Mouse (Mus musculus) liver, adult 2 months (tissue): ENCODE data around the gene Atrnl1. TPM values are rescaled to one million over a fixed set of nuclear protein-coding genes. Genes with fewer than 3 reads are reported as not detected.
A peak's percentile ranks its signal among the peaks of the same experiment; 100 is the strongest.

ENCODE experiments used
- DNase-seq: peaks from one replicate; pipeline ENCODE4 v3.0.0-alpha.2; 2011; ENCODE audit warnings: low read depth, low spot score; ENCODE audit errors: extremely low read depth
- H3K27ac ChIP-seq: fragments of 200-500 bp; replicated peaks from 2 replicates; pipeline ENCODE4 v1.5.1; 2012; ENCODE audit warnings: low read depth, mild to moderate bottlenecking, control low read depth, inconsistent platforms, low read length; ENCODE audit not compliant: insufficient read depth
- H3K27me3 ChIP-seq: fragments of 200-500 bp; 2 replicates; pipeline ENCODE4 v1.6.1; 2012; ENCODE audit warnings: mild to moderate bottlenecking, moderate library complexity, low read length, inconsistent platforms; ENCODE audit not compliant: control insufficient read depth, insufficient read depth
- H3K36me3 ChIP-seq: fragments of 200-500 bp; 2 replicates; pipeline ENCODE4 v1.6.1; 2012; ENCODE audit warnings: low read length, inconsistent platforms; ENCODE audit not compliant: control insufficient read depth, insufficient read depth
- H3K4me1 ChIP-seq: fragments of 200-500 bp; 2 replicates; pipeline ENCODE4 v1.6.1; 2011; ENCODE audit warnings: low read length; ENCODE audit not compliant: control insufficient read depth, insufficient read depth
- H3K4me3 ChIP-seq: fragments of 200-500 bp; 2 replicates; pipeline ENCODE4 v1.5.1; 2011; ENCODE audit warnings: low read depth, mild to moderate bottlenecking, control low read depth, low read length, moderate library complexity; ENCODE audit not compliant: insufficient read depth
- H3K79me2 ChIP-seq: fragments of 200-500 bp; 2 replicates; pipeline ENCODE4 v1.6.1; 2012; ENCODE audit warnings: inconsistent platforms, mild to moderate bottlenecking, low read length, moderate library complexity; ENCODE audit not compliant: control insufficient read depth, insufficient read depth
- H3K9ac ChIP-seq: fragments of 200-500 bp; 2 replicates; pipeline ENCODE4 v1.6.1; 2012; ENCODE audit warnings: low read depth, mild to moderate bottlenecking, control low read depth, inconsistent platforms, low read length
- CTCF ChIP-seq: fragments of 200-500 bp; IDR thresholded peaks from 2 replicates; pipeline ENCODE4 v1.5.1; 2011; ENCODE audit warnings: low read depth, low read length, control low read depth
- POLR2A ChIP-seq: fragments of 200-500 bp; IDR thresholded peaks from 2 replicates; pipeline ENCODE4 v1.6.1; 2011; ENCODE audit warnings: low read length, control low read depth; ENCODE audit not compliant: insufficient read depth; ENCODE audit errors: extremely low read depth
- WGBS: fragments of 180-500 bp; shearing (Covaris S2); methylation state at CpG from one replicate; pipeline ENCODE4 v1.1.7; 2018; 5-methylcytosine and 5-hydroxymethylcytosine counted together
- polyA plus RNA-seq: library from polyadenylated mRNA; depleted of rRNA; stranded (reverse); fragments of >200 nt; gene quantifications from 2 replicates; pipeline ENCODE4 v1.2.3, GENCODE M21; 2012
- total RNA-seq: library from RNA; depleted of rRNA; stranded (reverse); fragments of >200 nt; gene quantifications from 2 replicates; pipeline ENCODE4 v1.2.3, GENCODE M21; 2014

Atrnl1 gene
- total and polyA plus RNA-seq, 2 experiments = 5.2 to 25.4 TPM

- Histone ChIP-seq H3K36me3 (no peaks in the 10 kb centered on the region), H3K4me3 (no peak overlapping the region), H3K27ac (no peak overlapping the region), H3K4me1 (no peaks in the 10 kb centered on the region), H3K9ac (no peak overlapping the region), H3K79me2 (no peaks in the 10 kb centered on the region), H3K27me3 (no peaks in the 10 kb centered on the region)
- TF ChIP-seq POLR2A (no peak), CTCF (no peak)
- no peak for DNase-seq
- 87% methylated on average over 2 of the region's 2 CpGs for WGBS
Measured at GRCm38 (mm10) chr19:57600930-57601328, 9.9 kb upstream of the Atrnl1 start.

GRCm38 (mm10) chr19:57603593-57603992 lies 7.2 kb upstream of the Atrnl1 start:
- Histone ChIP-seq H3K4me3 (no peak overlapping the region), H3K27ac (no peak overlapping the region), H3K36me3 (no peaks in the 10 kb centered on the region), H3K9ac (no peak overlapping the region), H3K79me2 (no peaks in the 10 kb centered on the region), H3K4me1 (no peaks in the 10 kb centered on the region), H3K27me3 (no peaks in the 10 kb centered on the region)
- 94% methylated on average over 3 of the region's 3 CpGs for WGBS
- no peak for TF ChIP-seq CTCF
- no peak for TF ChIP-seq POLR2A
- no peak for DNase-seq

- no peak overlapping the region for H3K27ac ChIP-seq
- no peaks in the 10 kb centered on the region for H3K27me3 ChIP-seq
- WGBS = 94% methylated on average over 3 of the region's 3 CpGs
- H3K4me1 ChIP-seq = no peaks in the 10 kb centered on the region; the same call in 1 of the 2 replicates
- H3K36me3 ChIP-seq = no peaks in the 10 kb centered on the region
- peaks cover under 1% of the 10 kb centered on the region; the same call in 1 of the 2 replicates for H3K79me2 ChIP-seq
- H3K9ac ChIP-seq = no peak overlapping the region
- H3K4me3 ChIP-seq = no peak overlapping the region
- TF ChIP-seq POLR2A = no peak
- TF ChIP-seq CTCF = no peak
- no peak for DNase-seq
Measured at GRCm38 (mm10) chr19:57605941-57606340, 4.9 kb upstream of the Atrnl1 start.

GRCm38 (mm10) chr19:57606351-57606750 lies 4.5 kb upstream of the Atrnl1 start:
- no peaks in the 10 kb centered on the region for H3K36me3 ChIP-seq
- peaks cover 4% of the 10 kb centered on the region for H3K79me2 ChIP-seq
- no peak for DNase-seq
- no peak for TF ChIP-seq CTCF
- no peak for TF ChIP-seq POLR2A
- H3K4me1 ChIP-seq = no peaks in the 10 kb centered on the region; the same call in 1 of the 2 replicates
- no peaks in the 10 kb centered on the region for H3K27me3 ChIP-seq
- H3K4me3 ChIP-seq = no peak overlapping the region
- WGBS = 95% methylated on average over 10 of the region's 10 CpGs
- no peak overlapping the region for H3K27ac ChIP-seq
- no peak overlapping the region for H3K9ac ChIP-seq

- WGBS = 31% methylated on average over 12 of the region's 12 CpGs
- Histone ChIP-seq H3K9ac (peak overlapping the region; percentile 17; the same call in 1 of the 2 replicates), H3K4me3 (peak overlapping the region; percentile 89; the same call in 1 of the 2 replicates), H3K4me1 (peaks cover 3% of the 10 kb centered on the region), H3K79me2 (peaks cover 12% of the 10 kb centered on the region), H3K27ac (no peak overlapping the region), H3K27me3 (no peaks in the 10 kb centered on the region), H3K36me3 (no peaks in the 10 kb centered on the region)
- DNase-seq = peak; percentile 61
- TF ChIP-seq POLR2A (no peak), CTCF (no peak)
Measured at GRCm38 (mm10) chr19:57609361-57610057, 1.3 kb upstream of the Atrnl1 start.

- peak overlapping the region; percentile 97 for H3K9ac ChIP-seq
- peak overlapping the region; percentile 90 for H3K27ac ChIP-seq
- peaks cover 12% of the 10 kb centered on the region for H3K79me2 ChIP-seq
- H3K4me3 ChIP-seq = peak overlapping the region; percentile 89
- H3K4me1 ChIP-seq = peaks cover 3% of the 10 kb centered on the region
- WGBS = 1% methylated on average over 21 of the region's 21 CpGs
- no peaks in the 10 kb centered on the region for H3K27me3 ChIP-seq
- DNase-seq = peak; percentile 41
- H3K36me3 ChIP-seq = no peaks in the 10 kb centered on the region
- no peak for TF ChIP-seq POLR2A
- no peak for TF ChIP-seq CTCF
Measured at GRCm38 (mm10) chr19:57610058-57610475, 767 bp upstream of the Atrnl1 start.
